Mouse (Mus musculus): ENCODE results near the gene Tnfrsf9. TPM values are rescaled to one million over a fixed set of nuclear protein-coding genes. Genes with fewer than 3 reads are reported as not detected.
"Not testable (repeated sequence)": the region's sequence is repeated elsewhere in the genome, so short reads cannot be mapped to it uniquely, and the experiment has no call there.

The Tnfrsf9 gene
- total RNA-seq (2021), result under 1 TPM; 0.29 to 0.45 TPM
- long read RNA-seq, experiment 1, result 0 reads
- long read RNA-seq, experiment 2, result 0 reads

GRCm38 (mm10) chr4:150914290-150914733 lies at the start of gene Tnfrsf9, which contains the start of gene Park7:
Gene Tnfrsf9, plus strand, starts transcription at chr4:150914562.
Gene Park7, minus strand, starts transcription at chr4:150914437.
- intact Hi-C loops (cut with DNase I), result no loop called here

DNA sequence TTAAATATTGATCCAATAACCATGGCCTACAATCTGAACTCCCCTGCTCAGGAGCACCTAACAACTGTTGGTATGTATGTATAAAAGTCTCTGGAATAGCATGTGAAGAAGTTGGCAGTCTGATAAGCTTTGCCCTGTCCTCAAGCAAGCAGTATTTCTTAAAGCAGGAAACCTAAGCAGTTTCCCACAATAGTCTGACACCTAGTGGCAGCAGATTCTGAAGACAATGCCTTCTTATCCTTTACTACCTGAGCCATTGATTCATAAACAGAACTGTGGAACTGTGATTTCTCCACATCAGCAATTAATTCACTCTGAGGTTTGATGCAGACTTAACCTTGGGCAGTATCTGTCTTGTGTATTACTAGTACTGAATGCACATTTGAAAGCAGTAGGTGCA lies 49.0 kb upstream of the Tnfrsf9 start:
- DNase-seq, result peak in 1 of 2 experiments; percentile 28
- intact Hi-C loops (cut with DNase I), result no loop called here

More at GRCm38 (mm10) chr4:150914290-150914733, at the start of gene Tnfrsf9, which contains the start of gene Park7:
- peak; percentile 98 for DNase-seq

GRCm38 (mm10) chr4:150866069-150866468 lies 48.3 kb upstream of the Tnfrsf9 start:
- intact Hi-C loops (cut with DNase I), result no loop called here
- no peak for DNase-seq

DNA sequence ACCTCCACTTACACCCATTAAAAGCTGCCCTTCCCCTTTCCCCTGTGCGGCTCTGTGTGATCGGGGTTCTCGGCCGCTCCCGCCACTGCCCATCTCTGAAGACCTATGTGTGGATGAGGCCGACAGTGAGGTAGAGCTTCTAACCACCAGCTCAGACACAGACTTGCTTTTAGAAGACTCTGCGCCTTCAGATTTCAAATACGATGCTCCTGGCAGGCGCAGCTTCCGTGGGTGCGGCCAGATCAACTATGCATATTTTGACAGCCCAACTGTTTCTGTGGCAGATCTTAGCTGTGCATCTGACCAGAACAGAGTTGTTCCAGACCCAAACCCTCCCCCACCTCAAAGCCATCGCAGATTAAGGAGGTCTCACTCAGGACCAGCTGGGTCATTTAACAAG lies 47.9 kb upstream of the Tnfrsf9 start:
- DNase-seq, result no peak
- intact Hi-C loops (cut with DNase I), result no loop called here

GRCm38 (mm10) chr4:150868161-150868560 lies 46.2 kb upstream of the Tnfrsf9 start:
- intact Hi-C loops (cut with DNase I), result no loop called here
- DNase-seq, result no peak

- DNase-seq, result no peak
- intact Hi-C loops (cut with DNase I), result no loop called here
Measured at GRCm38 (mm10) chr4:150868859-150869258, 45.5 kb upstream of the Tnfrsf9 start.

DNA sequence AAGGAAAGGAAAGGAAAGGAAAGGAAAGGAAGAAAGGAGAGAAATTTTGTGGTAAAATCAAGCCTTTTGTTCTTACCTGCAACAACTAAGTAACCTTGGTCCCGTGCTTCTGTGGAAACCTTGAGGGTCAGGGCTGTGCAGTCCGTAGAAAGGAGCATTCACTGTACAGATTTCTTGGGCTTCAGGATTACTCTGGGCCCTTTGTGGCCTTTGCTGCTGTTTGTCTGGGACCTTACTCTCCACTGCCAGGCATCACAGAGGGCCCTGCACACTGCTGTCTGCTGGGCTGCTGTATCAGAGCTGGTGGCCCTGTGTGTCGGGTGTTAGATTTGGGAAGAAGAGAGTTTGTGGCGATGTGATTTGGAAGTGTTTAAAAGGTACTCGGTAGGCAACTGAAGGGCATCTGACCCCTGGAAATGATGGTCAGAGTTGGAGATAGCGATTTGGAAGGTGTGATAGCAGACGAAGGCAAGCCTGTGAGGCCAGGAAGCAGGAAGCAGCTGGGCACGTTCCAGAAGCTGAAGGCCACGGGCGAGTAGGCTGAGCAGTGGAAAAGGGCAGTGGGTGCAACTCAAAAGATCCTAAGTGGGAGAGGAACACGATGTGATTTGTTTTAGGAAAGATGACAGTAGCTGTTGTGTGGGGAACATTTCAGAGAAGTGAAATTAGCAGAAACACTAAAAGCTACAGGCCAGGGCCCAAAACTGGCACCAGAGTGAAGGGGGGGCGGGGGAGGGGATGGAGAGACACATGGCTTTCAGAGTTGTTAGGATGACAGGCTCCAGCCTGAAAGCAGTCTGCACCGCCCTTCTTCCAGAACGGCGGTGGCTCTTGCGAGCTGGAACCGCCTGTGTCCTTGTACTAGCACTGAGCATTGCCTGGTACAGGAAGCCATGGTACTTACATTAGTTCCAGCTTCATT lies 44.8 kb upstream of the Tnfrsf9 start:
- intact Hi-C loops (cut with DNase I), result no loop called here
- DNase-seq, result peak in 1 of 2 experiments; percentile 16

GRCm38 (mm10) chr4:150870963-150871391 lies 43.4 kb upstream of the Tnfrsf9 start:
- no peak for DNase-seq

GRCm38 (mm10) chr4:150871392-150872138 lies 42.8 kb upstream of the Tnfrsf9 start:
- peak; percentile 61 to 64 for DNase-seq

More at GRCm38 (mm10) chr4:150870963-150871391, 43.4 kb upstream of the Tnfrsf9 start:
- intact Hi-C loops (cut with DNase I), result no loop called here

DNA sequence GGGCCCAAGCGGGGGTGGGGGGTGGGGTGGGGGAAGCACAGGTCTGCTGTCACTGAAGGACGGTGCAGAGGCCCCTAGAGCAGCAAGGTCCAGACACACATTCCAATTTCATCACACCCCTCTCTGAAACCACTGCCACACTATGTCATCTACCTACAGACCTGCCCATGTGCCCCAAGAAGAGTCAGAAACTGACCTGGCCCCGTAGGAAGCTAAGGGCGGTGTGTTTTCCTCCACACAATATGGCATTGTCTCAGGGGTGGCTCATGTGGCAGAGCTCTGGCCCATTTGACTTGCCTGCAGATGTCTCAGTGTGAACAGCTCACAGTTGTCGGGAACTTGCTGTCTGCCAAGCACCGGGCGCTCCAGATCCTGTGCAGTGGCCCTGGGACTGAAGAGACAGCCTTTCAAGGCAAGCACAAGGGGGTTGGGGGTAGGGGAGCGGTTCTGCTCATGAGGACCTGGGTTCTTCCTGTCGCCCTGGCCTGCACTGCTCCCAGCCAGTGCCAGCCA lies 42.2 kb upstream of the Tnfrsf9 start:
- DNase-seq, result no peak
- intact Hi-C loops (cut with DNase I), result no loop called here

More at GRCm38 (mm10) chr4:150871392-150872138, 42.8 kb upstream of the Tnfrsf9 start:
- intact Hi-C loops (cut with DNase I), result no loop called here

DNA sequence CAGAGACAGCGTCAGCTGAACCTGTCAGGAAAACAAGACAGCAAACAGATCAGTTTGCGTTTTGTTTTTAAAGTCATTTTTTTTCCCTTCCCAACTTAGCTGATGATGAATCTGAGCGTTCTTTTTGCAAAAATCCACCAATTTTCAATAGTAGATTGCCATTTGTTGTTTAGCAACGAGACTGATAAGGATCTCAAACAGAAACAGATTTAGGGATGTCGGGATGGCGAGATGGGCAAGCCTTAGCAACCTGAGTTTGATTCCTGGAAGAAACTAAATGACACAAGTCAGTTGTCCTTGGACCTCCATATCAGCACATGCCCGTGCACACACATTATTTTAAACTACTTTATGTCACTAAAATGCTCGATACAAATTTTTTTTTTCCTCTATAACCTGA lies 41.7 kb upstream of the Tnfrsf9 start:
- intact Hi-C loops (cut with DNase I), result no loop called here
- no peak for DNase-seq

GRCm38 (mm10) chr4:150874416-150874815 lies 39.9 kb upstream of the Tnfrsf9 start:
- intact Hi-C loops (cut with DNase I); DNase-seq: not testable (repeated sequence)

- no peak for DNase-seq
- intact Hi-C loops (cut with DNase I), result no loop called here
Measured at GRCm38 (mm10) chr4:150875393-150875792, 39.0 kb upstream of the Tnfrsf9 start.

GRCm38 (mm10) chr4:150879631-150880030 lies 34.7 kb upstream of the Tnfrsf9 start:
- intact Hi-C loops (cut with DNase I), result no loop called here
- no peak for DNase-seq

GRCm38 (mm10) chr4:150880364-150880763 lies 34.0 kb upstream of the Tnfrsf9 start:
- no peak for DNase-seq
- intact Hi-C loops (cut with DNase I), result no loop called here

GRCm38 (mm10) chr4:150882632-150883031 lies 31.7 kb upstream of the Tnfrsf9 start:
- DNase-seq, result no peak
- intact Hi-C loops (cut with DNase I), result no loop called here

GRCm38 (mm10) chr4:150887903-150888302 lies 26.5 kb upstream of the Tnfrsf9 start:
- intact Hi-C loops (cut with DNase I), result no loop called here
- DNase-seq, result no peak

DNA sequence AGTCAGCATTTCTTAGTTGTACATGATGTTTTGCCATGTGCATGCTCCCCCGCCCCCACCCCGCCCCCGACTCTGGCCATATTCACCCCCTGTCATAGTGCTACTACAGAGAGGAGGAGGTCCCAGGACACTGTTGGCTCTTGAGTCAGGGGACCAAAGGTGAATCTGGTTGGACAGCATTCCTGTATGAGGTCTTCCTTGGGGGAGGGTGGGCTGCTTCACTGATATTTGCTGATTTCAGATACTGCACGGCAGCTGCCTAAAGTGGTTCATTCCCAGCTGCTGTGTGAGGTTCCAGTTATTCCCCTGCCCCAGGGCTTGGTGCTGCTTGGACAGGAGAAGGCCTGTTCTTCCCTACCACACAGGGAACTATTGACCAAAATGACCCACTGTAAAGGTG lies 25.9 kb upstream of the Tnfrsf9 start:
- no peak for DNase-seq
- intact Hi-C loops (cut with DNase I), result no loop called here

DNA sequence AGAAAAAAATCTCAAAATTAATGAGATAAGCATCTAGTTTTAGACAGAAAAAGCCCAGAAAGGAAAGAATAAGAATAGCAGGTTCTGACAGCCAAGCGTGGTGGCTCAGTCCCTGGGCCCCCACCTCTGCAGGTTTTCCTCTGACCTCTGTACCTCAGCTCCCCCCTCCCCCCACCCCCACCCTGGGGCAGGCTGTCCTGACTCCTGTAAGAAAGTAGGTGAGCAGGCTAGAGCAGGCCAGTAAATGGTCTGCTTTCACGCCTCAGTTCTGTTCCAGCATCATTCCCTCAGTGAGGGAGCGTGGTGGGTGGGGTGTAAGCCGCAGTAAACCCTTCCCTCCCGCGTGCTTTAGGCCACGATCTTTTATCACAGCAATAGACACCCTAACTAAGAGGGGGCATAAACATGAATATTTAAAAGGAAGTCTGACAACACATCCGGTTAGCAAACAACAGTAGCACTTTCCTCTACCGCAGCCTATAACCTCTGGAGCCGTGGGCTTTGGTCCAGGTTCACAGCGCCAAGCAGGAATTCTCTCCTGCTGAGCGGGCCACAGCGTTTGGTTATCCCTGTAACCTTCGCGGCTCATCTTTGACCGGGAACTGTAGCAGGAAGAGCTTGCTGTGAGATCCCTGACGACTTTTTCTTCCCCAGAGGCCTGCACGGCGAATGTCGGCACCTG lies 24.9 kb upstream of the Tnfrsf9 start:
- intact Hi-C loops (cut with DNase I), result no loop called here
- peak in 1 of 2 experiments; percentile 35 for DNase-seq

GRCm38 (mm10) chr4:150889955-150890315 lies 24.4 kb upstream of the Tnfrsf9 start:
- DNase-seq, result no peak

More at GRCm38 (mm10) chr4:150889955-150890315, 24.4 kb upstream of the Tnfrsf9 start:
- intact Hi-C loops (cut with DNase I), result no loop called here
